Mouse (Mus musculus) lung, adult 18-20 months (tissue): ENCODE measurements at regions not wholly inside any gene's neighbourhood (a gene's known extent, or its start where the extent isn't known, plus 50 kb on each side); places are given as distances from the start of the nearest gene placed in this dataset.

ENCODE experiments used
- DNase-seq, 2 experiments: peaks; one replicate each; pipeline ENCODE4 v3.0.0; 2022; ENCODE audit warnings: mixed read lengths in 2 of 2

- DNase-seq, result no peak
These were observed 370.5 kb downstream of the Cdh11 start for GRCm38 (mm10) chr8:102414931-102415330.

DNA sequence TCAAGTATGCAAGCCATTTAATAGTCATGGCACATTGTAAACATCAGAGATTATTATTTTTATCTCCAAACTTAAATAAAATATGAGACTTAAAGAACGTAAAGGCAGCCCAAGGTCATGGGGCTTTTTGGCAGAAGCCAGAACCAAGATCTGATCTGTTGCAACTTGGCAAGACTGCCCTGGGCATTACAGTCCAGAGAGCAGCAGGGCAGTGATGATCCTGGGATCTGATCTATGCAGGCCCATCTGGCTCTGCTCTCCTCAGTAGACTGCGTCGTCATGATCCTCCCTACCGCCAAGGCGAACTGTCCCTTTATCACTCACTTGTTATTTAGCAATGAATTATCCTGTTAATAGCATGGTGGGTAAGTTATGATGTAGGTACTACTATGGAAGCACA is 372.0 kb downstream of the Cdh11 start:
- no peak for DNase-seq

DNA sequence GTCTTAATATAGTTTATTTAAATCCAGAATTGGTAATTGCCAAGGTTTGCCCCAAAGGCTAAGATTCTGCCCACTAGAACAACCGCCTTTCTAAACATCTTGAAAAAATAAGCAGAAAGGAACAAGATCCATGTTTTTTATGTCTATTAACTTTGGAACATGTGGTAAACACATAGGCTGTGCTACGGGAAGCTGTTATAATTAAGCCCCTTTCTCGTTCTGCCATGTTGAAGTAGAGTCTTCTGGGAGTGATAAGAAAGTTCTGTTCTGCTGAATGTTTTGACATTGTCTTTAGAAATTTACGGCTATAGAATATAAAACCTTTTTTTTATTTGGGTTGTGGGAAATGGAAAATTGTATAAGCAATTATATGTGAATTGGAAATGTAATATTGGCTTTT is 397.9 kb downstream of the Cdh11 start:
- DNase-seq, result no peak

- no peak for DNase-seq
These were observed 440.1 kb downstream of the Cdh11 start for GRCm38 (mm10) chr8:102345392-102345791.

DNA sequence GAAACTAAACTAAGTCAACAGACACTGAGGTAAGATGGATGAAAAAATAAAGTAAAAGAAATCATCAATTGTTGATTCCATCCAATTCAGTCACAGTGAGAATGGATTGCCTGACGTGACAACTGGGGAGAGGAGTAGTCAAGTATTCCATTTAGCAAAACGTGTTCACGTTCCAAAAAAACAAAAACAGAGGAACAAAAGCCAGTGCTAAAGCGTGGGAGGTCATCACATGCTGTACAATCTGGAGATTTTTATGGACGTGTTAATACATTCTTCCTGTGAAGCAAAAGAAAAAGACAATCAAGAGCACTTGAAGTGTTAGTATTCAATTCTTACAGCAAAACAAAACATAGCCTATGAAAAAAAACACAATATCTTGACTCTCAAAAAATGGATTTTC is 452.9 kb downstream of the Cdh11 start:
- no peak for DNase-seq

- no peak for DNase-seq
These were observed 454.3 kb downstream of the Cdh11 start for GRCm38 (mm10) chr8:102331151-102331550.

GRCm38 (mm10) chr8:102329955-102330354 is 455.5 kb downstream of the Cdh11 start:
- DNase-seq, result no peak
